Mouse (Mus musculus) small intestine, adult 2 months (tissue): ENCODE data around the gene Zc3h14. TPM values are rescaled to one million over a fixed set of nuclear protein-coding genes. Genes with fewer than 3 reads are reported as not detected.

Experiments used
- H3K27ac ChIP-seq: fragments of 200-500 bp; 2 replicates; pipeline ENCODE4 v1.5.1; 2012; ENCODE audit warnings: low read depth, low read length, control low read depth, inconsistent platforms; ENCODE audit not compliant: insufficient read depth
- H3K27me3 ChIP-seq: fragments of 200-500 bp; 2 replicates; pipeline ENCODE4 v1.6.1; 2012; ENCODE audit warnings: mild to moderate bottlenecking, moderate library complexity, low read length, inconsistent platforms; ENCODE audit not compliant: control insufficient read depth, insufficient read depth
- H3K36me3 ChIP-seq: fragments of 200-500 bp; 2 replicates; pipeline ENCODE4 v1.6.1; 2012; ENCODE audit warnings: mild to moderate bottlenecking, low read length, control low read depth, inconsistent platforms; ENCODE audit not compliant: control insufficient read depth, insufficient read depth
- H3K4me1 ChIP-seq: fragments of 200-500 bp; 2 replicates; pipeline ENCODE4 v1.6.1; 2012; ENCODE audit warnings: low read length, inconsistent platforms, mixed read lengths; ENCODE audit not compliant: control insufficient read depth, insufficient read depth, insufficient read length
- H3K4me3 ChIP-seq: fragments of 200-500 bp; 2 replicates; pipeline ENCODE4 v1.5.1; 2012; ENCODE audit warnings: low read depth, mild to moderate bottlenecking, control low read depth, inconsistent platforms, low read length, moderate library complexity
- CTCF ChIP-seq: fragments of 200-500 bp; IDR thresholded peaks from 2 replicates; pipeline ENCODE4 v1.5.1; 2012; ENCODE audit warnings: low read depth, mild to moderate bottlenecking, control low read depth, inconsistent platforms, low read length, moderate library complexity, mixed read lengths; ENCODE audit not compliant: insufficient replicate concordance, insufficient read length; ENCODE audit errors: extremely low read depth
- POLR2A ChIP-seq: fragments of 200-500 bp; IDR thresholded peaks from 2 replicates; pipeline ENCODE4 v1.6.1; 2012; ENCODE audit warnings: low read depth, mild to moderate bottlenecking, control low read depth, inconsistent platforms, low read length, moderate library complexity
- whole genome bisulfite sequencing: fragments of 180-500 bp; shearing (Covaris S2); methylation state at CpG from one replicate; pipeline ENCODE4 v1.1.7; 2018; 5-methylcytosine and 5-hydroxymethylcytosine counted together
- polyA plus RNA-seq: library from polyadenylated mRNA; depleted of rRNA; stranded (reverse); fragments of >200 nt; gene quantifications from 2 replicates; pipeline ENCODE4 v1.2.3, GENCODE M21; 2012; rRNA removed

The Zc3h14 gene
- polyA plus RNA-seq, 1 experiment: 14.8 TPM

DNA sequence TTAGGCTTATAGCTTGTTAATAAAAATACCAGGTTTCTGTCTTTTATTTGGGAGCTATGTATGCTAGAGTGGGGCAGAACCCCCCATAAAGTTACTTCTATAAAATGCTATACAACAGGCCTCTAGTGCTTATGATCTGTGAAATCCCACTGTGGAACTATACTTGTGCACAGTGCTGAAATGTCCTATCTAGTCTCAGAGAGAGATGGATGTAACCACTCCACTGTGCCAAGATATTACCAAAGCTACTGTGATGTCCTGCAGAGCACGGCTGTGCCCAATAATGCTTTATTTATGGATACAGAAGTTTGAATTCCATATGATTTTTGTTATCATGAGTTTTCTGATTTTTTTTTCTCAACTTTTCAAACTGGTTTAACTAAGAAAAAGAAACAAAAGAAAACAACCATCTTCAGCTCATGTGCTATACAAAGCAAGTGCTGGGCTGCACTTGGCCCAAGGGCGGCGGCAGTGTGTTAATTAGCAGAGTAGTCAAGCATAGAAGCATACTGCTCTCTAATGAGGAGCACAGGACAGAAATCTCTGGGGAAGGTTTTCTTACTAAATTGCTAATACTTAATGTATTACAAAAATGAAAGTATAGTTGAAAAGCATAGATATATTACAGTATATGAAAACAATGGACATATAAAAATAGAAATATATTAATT, 57.4 kb downstream of the Zc3h14 start:
- Histone ChIP-seq H3K27me3 (no peaks in the 10 kb centered on the region), H3K27ac (no peak overlapping the region), H3K4me3 (no peak overlapping the region), H3K36me3 (no peaks in the 10 kb centered on the region), H3K4me1 (no peaks in the 10 kb centered on the region)
- 92% methylated on average over 3 of the region's 3 CpGs for WGBS
- TF ChIP-seq POLR2A (no peak), CTCF (no peak)

DNA sequence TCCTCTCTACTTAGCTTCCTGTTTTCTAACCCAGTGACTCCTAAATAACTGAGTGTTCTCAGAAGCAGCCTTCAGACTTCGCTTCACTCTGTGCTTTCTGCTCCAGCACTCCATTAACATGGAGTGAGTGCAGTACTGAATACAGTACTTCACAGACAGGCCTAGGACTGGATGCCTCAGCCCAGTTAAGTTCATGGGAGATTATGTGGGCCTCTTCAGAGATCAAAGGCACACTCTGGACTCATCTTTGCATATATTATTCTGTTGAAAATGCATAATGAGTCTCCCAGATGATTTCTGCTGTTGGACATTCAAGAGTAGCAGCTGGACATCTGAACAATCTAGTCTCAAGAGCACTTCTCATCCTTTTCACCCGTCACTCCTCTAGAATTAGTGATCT, 74.0 kb downstream of the Zc3h14 start:
- Histone ChIP-seq H3K27me3 (no peaks in the 10 kb centered on the region), H3K36me3 (no peaks in the 10 kb centered on the region), H3K27ac (no peak overlapping the region), H3K4me1 (no peaks in the 10 kb centered on the region), H3K4me3 (no peak overlapping the region)
- TF ChIP-seq POLR2A (no peak), CTCF (no peak)
- WGBS: 86% methylated on average over 2 of the region's 2 CpGs

DNA sequence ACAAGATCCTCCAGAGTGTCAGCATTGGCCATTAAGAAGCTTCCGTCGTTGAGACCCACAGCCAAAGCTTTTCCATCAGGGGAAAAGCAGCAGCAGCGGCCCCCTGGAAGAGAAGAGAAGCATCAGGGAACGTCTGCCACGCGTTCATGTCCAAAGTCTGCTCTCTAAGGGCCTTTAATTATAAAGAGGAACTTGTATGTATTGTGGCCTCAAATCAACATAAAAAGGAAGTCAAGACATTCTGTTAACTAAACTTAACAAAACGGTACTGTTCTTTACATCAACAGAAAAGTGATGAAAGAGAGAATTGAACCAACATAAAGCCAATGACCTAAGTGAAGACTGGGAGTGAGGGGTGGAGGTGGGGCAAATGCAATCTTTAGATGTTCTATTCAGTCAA, 84.4 kb downstream of the Zc3h14 start:
- 79% methylated on average over 7 of the region's 7 CpGs for WGBS
- H3K27me3 ChIP-seq: no peaks in the 10 kb centered on the region
- H3K36me3 ChIP-seq: no peaks in the 10 kb centered on the region
- no peak for TF ChIP-seq POLR2A
- no peak for TF ChIP-seq CTCF
- H3K4me1 ChIP-seq: no peaks in the 10 kb centered on the region
- no peak overlapping the region for H3K4me3 ChIP-seq
- no peak overlapping the region for H3K27ac ChIP-seq

DNA sequence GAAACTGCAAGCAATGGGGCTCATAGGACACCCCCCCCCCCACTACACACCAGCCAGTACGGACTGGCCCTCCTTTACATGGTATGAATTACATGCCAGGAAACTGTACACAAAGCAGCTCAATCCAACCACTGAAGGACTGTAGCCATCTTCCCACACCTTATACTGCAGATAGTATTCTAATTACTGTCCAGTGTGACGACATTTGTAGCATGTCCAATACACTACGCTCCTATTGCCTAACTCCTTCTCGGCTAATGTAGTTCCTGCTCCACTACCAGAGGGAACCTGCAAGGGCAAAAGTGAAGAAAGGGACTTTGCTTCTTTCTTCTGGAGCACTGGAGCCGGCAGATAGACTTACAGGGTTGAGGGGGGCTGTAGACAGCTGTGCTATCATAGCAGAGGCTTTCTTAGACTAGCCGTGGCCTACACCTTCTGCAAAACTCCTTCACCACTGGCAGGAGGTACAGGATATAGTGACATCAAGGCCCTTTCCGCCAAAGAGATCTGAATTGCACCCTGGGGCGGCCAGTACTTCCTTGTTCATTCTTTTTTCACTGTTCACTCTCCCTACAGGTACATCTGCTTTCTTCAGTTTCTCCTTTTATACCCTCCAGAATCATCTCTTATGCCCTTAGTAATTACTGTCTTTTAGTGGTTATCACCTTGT, 86.3 kb downstream of the Zc3h14 start:
- WGBS: 82% methylated on average over 8 of the region's 8 CpGs
- no peaks in the 10 kb centered on the region for H3K36me3 ChIP-seq
- H3K4me3 ChIP-seq: no peak overlapping the region
- no peaks in the 10 kb centered on the region for H3K27me3 ChIP-seq
- H3K4me1 ChIP-seq: no peaks in the 10 kb centered on the region
- TF ChIP-seq CTCF (no peak), POLR2A (no peak)
- no peak overlapping the region for H3K27ac ChIP-seq

DNA sequence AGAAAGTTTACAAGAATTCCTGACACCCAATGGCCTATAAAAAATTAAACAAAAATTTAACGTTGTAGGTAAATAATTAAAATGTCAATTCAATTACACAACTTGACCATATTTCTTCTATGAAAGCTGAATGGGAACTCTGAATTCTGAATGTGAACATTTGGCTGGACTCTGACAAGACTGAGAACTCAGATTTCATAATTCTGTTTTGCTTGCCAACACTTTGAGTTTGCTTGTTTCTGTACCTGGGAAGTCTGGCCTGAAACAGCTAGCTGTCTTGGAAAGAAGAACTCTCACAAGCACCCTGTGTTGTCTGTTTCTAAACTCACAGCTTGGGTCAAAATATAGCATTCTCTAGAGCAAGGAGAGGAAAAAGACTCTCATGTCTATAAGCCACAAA, 87.1 kb downstream of the Zc3h14 start:
- H3K27ac ChIP-seq: no peak overlapping the region
- H3K4me3 ChIP-seq: no peak overlapping the region
- no peak for TF ChIP-seq CTCF
- TF ChIP-seq POLR2A: no peak
- WGBS: 75% methylated on average over 1 of the region's 1 CpGs
- H3K36me3 ChIP-seq: no peaks in the 10 kb centered on the region
- H3K27me3 ChIP-seq: no peaks in the 10 kb centered on the region
- H3K4me1 ChIP-seq: no peaks in the 10 kb centered on the region

DNA sequence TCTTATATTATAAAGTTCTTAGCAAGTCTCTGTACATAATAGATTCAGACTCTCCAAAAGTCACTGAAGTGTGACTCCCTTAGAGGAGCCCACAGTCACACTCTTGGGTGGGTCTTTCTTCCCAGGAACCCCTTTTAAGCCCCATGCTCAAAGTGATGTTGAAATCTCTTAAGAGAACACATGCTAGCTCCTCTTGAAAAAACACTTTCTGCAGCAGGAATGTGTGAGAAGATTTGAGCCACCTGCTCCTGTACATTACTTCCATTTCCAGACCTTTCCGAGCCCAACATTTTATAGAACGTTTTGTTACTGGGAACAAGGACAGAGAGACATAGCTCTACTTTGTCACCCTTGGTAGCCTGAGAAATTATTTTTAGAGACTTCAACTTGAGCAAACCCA, 88.1 kb downstream of the Zc3h14 start:
- 81% methylated on average over 2 of the region's 2 CpGs for whole genome bisulfite sequencing
- Histone ChIP-seq H3K4me3 (no peak overlapping the region), H3K27ac (no peak overlapping the region), H3K27me3 (no peaks in the 10 kb centered on the region), H3K4me1 (no peaks in the 10 kb centered on the region), H3K36me3 (no peaks in the 10 kb centered on the region)
- no peak for TF ChIP-seq CTCF
- TF ChIP-seq POLR2A: no peak

DNA sequence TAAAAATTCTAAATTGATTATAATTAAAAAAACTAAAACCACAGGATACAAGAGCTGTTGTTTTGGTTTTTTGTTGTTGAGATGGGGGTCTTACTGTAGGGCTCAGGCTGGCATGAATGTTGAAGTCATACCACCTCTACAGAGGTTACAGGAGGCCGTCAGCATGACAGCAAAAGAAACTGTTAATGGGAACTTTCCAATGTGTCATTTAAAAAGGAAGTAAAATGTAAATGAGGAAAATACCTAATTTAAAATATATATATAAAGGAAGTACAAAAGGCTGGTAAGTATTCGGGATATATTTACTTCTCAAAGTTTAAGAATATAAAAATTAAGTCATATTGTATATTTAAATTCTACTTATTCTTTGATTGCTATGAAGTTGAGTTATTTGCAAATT, 88.7 kb downstream of the Zc3h14 start:
- Histone ChIP-seq H3K4me1 (no peaks in the 10 kb centered on the region), H3K4me3 (no peak overlapping the region), H3K27ac (no peak overlapping the region), H3K27me3 (no peaks in the 10 kb centered on the region), H3K36me3 (no peaks in the 10 kb centered on the region)
- no peak for TF ChIP-seq CTCF
- TF ChIP-seq POLR2A: no peak
- WGBS: 79% methylated on average over 2 of the region's 2 CpGs

Other genes with a start within 250 kb of the Zc3h14 start
- gene Kcnk10, start 168.7 kb upstream of the Zc3h14 start, polyA plus RNA-seq: 0.32 and 1.5 TPM in 2 replicates
- 0.33 and 0.44 TPM in 2 replicates for gene Spata7, start 118.8 kb upstream of the Zc3h14 start, polyA plus RNA-seq
- gene Ptpn21, start 9.6 kb upstream of the Zc3h14 start, polyA plus RNA-seq: 9.6 and 24.7 TPM in 2 replicates
- 0.32 and 0.70 TPM in 2 replicates for gene Eml5, start 154.5 kb downstream of the Zc3h14 start, polyA plus RNA-seq
- gene Ttc8, start 173.6 kb downstream of the Zc3h14 start, polyA plus RNA-seq: 2.3 and 3.5 TPM in 2 replicates